ENCODE assay signal across 10 mouse cellular contexts in genomic region chr11:7214342-7214660, GRCm38 (mm10). TPM values are rescaled to one million over a fixed set of nuclear protein-coding genes. Genes with fewer than 3 reads are reported as not detected.
DNase-seq lines count a peak whose midpoint lies in the region; ATAC-seq and TF ChIP-seq lines count a peak whose summit lies in the region.
"Had no signal": no experiment of that assay in that cellular context is flagged by ENCODE, and none has a peak within 500 bp of the region (broad histone marks: within the 10 kb centered on the region; RNA-seq: fewer than 3 reads in every experiment).

No protein-coding gene starts in this region.

- H3K9me3 ChIP-seq in forebrain, embryonic 10.5 days: no peaks in the 10 kb centered on the region
- no peaks in the 10 kb centered on the region for H3K9me3 ChIP-seq in intestine, embryonic 16.5 days (ENCODE audit: control insufficient read depth, low read length)
- H3K9me3 ChIP-seq in neural tube, embryonic 13.5 days: no peaks in the 10 kb centered on the region

- H3K4me1 ChIP-seq in forebrain, embryonic 10.5 days: peaks cover 42% of the 10 kb centered on the region
- H3K4me1 ChIP-seq in intestine, embryonic 16.5 days (ENCODE audit: control insufficient read depth, insufficient read depth, low read length): peaks cover 11% of the 10 kb centered on the region
- H3K4me1 ChIP-seq in neural tube, embryonic 13.5 days (replicated peaks): peaks cover 39% of the 10 kb centered on the region

- H3K27me3 ChIP-seq in forebrain, embryonic 10.5 days (ENCODE audit: poor library complexity, severe bottlenecking): peaks cover 47% of the 10 kb centered on the region
- H3K27me3 ChIP-seq in intestine, embryonic 16.5 days (replicated peaks; ENCODE audit: control insufficient read depth, insufficient read depth, low read length): peaks cover 34% of the 10 kb centered on the region
- H3K27me3 ChIP-seq in neural tube, embryonic 13.5 days: peaks cover 32% of the 10 kb centered on the region

- DNase-seq in layer of hippocampus, adult 2 months (ENCODE audit: low spot score in 2 of 2): no peak
- DNase-seq in layer of hippocampus, adult 11-12 months (ENCODE audit: low spot score): no peak
- DNase-seq in forebrain, embryonic 10.5 days (ENCODE audit: extremely low spot score, low spot score): no peak
- DNase-seq in layer of hippocampus, adult 9-10 months (ENCODE audit: low spot score): no peak
- no peak for DNase-seq in right cerebral cortex, postnatal 14 days
- no peak for DNase-seq in cerebellum, adult 18-20 months

- TF ChIP-seq CTCF in layer of hippocampus, adult 2 months (conservative IDR thresholded peaks at IDR 0.05): no peak

- H3K9ac ChIP-seq in intestine, embryonic 16.5 days (ENCODE audit: low read depth, low read length): no peak overlapping the region
- H3K9ac ChIP-seq in neural tube, embryonic 13.5 days: peak overlapping the region; percentile 79

- WGBS in forebrain, embryonic 10.5 days: under 1% methylated on average over 12 of the region's 12 CpGs
- 2% methylated on average over 12 of the region's 12 CpGs for WGBS in intestine, embryonic 16.5 days
- under 1% methylated on average over 12 of the region's 12 CpGs for WGBS in neural tube, embryonic 13.5 days

- ATAC-seq in intestine, embryonic 16.5 days: no peak
- ATAC-seq in neural tube, embryonic 13.5 days (ENCODE audit: low read depth): no peak; the same call in 1 of the 2 replicates
- ATAC-seq: inflammation-experienced regulatory T-cells, adult 6 months had no signal

- H3K4me3 ChIP-seq in layer of hippocampus, adult 2 months: peak overlapping the region; percentile 64
- H3K4me3 ChIP-seq in forebrain, embryonic 10.5 days: peak overlapping the region; percentile 73
- peak overlapping the region; percentile 64 for H3K4me3 ChIP-seq in intestine, embryonic 16.5 days (ENCODE audit: low read length)
- peak overlapping the region; percentile 67 for H3K4me3 ChIP-seq in neural tube, embryonic 13.5 days

- H3K36me3 ChIP-seq in forebrain, embryonic 10.5 days (replicated peaks): peaks cover 4% of the 10 kb centered on the region; the same call in 1 of the 2 replicates
- H3K36me3 ChIP-seq in intestine, embryonic 16.5 days (ENCODE audit: control insufficient read depth, insufficient read depth, low read length): no peaks in the 10 kb centered on the region
- peaks cover 1% of the 10 kb centered on the region; the same call in 1 of the 2 replicates for H3K36me3 ChIP-seq in neural tube, embryonic 13.5 days

- peak overlapping the region; percentile 96; the same call in 1 of the 2 replicates for H3K27ac ChIP-seq in layer of hippocampus, adult 2 months
- peak overlapping the region; percentile 89; the same call in 1 of the 2 replicates for H3K27ac ChIP-seq in forebrain, embryonic 10.5 days
- H3K27ac ChIP-seq in intestine, embryonic 16.5 days (ENCODE audit: low read length): no peak overlapping the region
- H3K27ac ChIP-seq in neural tube, embryonic 13.5 days (replicated peaks): no peak overlapping the region

- peak overlapping the region; percentile 91 for H3K4me2 ChIP-seq in intestine, embryonic 16.5 days (ENCODE audit: low read depth, low read length)
- peak overlapping the region; percentile 90 for H3K4me2 ChIP-seq in neural tube, embryonic 13.5 days

RNA-seq across cellular contexts. Expression of gene Igfbp3, which starts 0.6 kb away (rescaled TPM):
- total RNA-seq in layer of hippocampus, adult 2 months (2021): 10 to 100 TPM; 10.2 to 11.1 TPM
- polyA plus RNA-seq in forebrain, embryonic 10.5 days (2016; fragmentation: Nextera tagmentation; extraction: Ambion mirVana): 16.4 and 16.6 TPM in 2 replicates
- polyA plus RNA-seq in intestine, embryonic 16.5 days (2015; fragmentation: Nextera tagmentation; extraction: Ambion mirVana): 24.0 and 39.8 TPM in 2 replicates
- polyA plus RNA-seq in neural tube, embryonic 13.5 days (2015; fragmentation: Nextera tagmentation; extraction: Ambion mirVana): 20.6 and 27.6 TPM in 2 replicates
- total RNA-seq: megakaryocyte-erythroid progenitor cell, adult 5-6 weeks had no signal
- polyA plus RNA-seq: inflammation-experienced regulatory T-cells, adult 6 months had no signal

RNA-seq across cellular contexts. Expression of gene Igfbp1, which starts 16.7 kb away (rescaled TPM):
- under 1 TPM in 1 of 2 experiments, not detected in 1; 0.23 TPM for total RNA-seq in layer of hippocampus, adult 2 months (2021)
- polyA plus RNA-seq in forebrain, embryonic 10.5 days (2016; fragmentation: Nextera tagmentation; extraction: Ambion mirVana): 0.10 and 0.24 TPM in 2 replicates
- polyA plus RNA-seq in intestine, embryonic 16.5 days (2015; fragmentation: Nextera tagmentation; extraction: Ambion mirVana): 3.3 and 6.4 TPM in 2 replicates
- polyA plus RNA-seq in neural tube, embryonic 13.5 days (2015; fragmentation: Nextera tagmentation; extraction: Ambion mirVana): 0.32 and 0.38 TPM in 2 replicates
- total RNA-seq: megakaryocyte-erythroid progenitor cell, adult 5-6 weeks had no signal
- polyA plus RNA-seq: inflammation-experienced regulatory T-cells, adult 6 months had no signal

RNA-seq across cellular contexts. Expression of gene Gm11985, which starts 25.9 kb away (rescaled TPM):
- not detected for total RNA-seq in layer of hippocampus, adult 2 months (2021)
- polyA plus RNA-seq in forebrain, embryonic 10.5 days (2016; fragmentation: Nextera tagmentation; extraction: Ambion mirVana): not detected in 2 replicates
- polyA plus RNA-seq in intestine, embryonic 16.5 days (2015; fragmentation: Nextera tagmentation; extraction: Ambion mirVana): not detected in 2 replicates
- not detected in 2 replicates for polyA plus RNA-seq in neural tube, embryonic 13.5 days (2015; fragmentation: Nextera tagmentation; extraction: Ambion mirVana)
- total RNA-seq: megakaryocyte-erythroid progenitor cell, adult 5-6 weeks had no signal
- polyA plus RNA-seq: inflammation-experienced regulatory T-cells, adult 6 months had no signal

Comparison
In these comparisons a context has a peak if more than half of its experiments do, and no peak if none do; other contexts are left out.
1. H3K27ac ChIP-seq: peak in layer of hippocampus, adult 2 months (single experiment) and forebrain, embryonic 10.5 days (single experiment); none in intestine, embryonic 16.5 days (single experiment) and neural tube, embryonic 13.5 days (single experiment).
2. Peak in every context shown above with its lines, with median percentiles within 50 percentile points of each other: H3K4me3 ChIP-seq.